Comparison of ENCODE assay signal across 10 mouse cellular contexts in genomic region chr13:55414743-55415380, GRCm38 (mm10). TPM values are rescaled to one million over a fixed set of nuclear protein-coding genes. Genes with fewer than 3 reads are reported as not detected.
DNase-seq lines count a peak whose midpoint lies in the region; ATAC-seq and TF ChIP-seq lines count a peak whose summit lies in the region.
"Had no signal": no experiment of that assay in that cellular context is flagged by ENCODE, and none has a peak within 500 bp of the region (broad histone marks: within the 10 kb centered on the region; RNA-seq: fewer than 3 reads in every experiment).

Gene Pfn3, minus strand, starts transcription at chr13:55415232.

- no peaks in the 10 kb centered on the region for H3K4me1 ChIP-seq in embryonic facial prominence, embryonic 11.5 days (ENCODE audit: control insufficient read depth, insufficient read depth, low read length)
- H3K4me1 ChIP-seq in liver, postnatal 0 days (ENCODE audit: insufficient read depth): peaks cover 7% of the 10 kb centered on the region

- no peak for TF ChIP-seq CTCF in layer of hippocampus, adult 2 months (conservative IDR thresholded peaks at IDR 0.05)
- TF ChIP-seq CTCF in liver, postnatal 0 days (IDR thresholded peaks at IDR 0.05; ENCODE audit: low read depth): no peak

- 0 out of 2 replicates have a peak, but pooled peaks have one; percentile 20 for ATAC-seq in embryonic facial prominence, embryonic 11.5 days (replicated peaks; ENCODE audit: insufficient number of reproducible peaks, low FRiP score, low TSS enrichment, low read depth)
- 0 out of 2 replicates have a peak, but pooled peaks have one; percentile 19 for ATAC-seq in liver, postnatal 0 days

- peak within 1 kb of the TSS; percentile 71 for H3K4me2 ChIP-seq in embryonic facial prominence, embryonic 11.5 days (ENCODE audit: low read depth, low read length)
- no peak within 1 kb of the TSS; the same call in 1 of the 2 replicates for H3K4me2 ChIP-seq in liver, postnatal 0 days (ENCODE audit: low read depth, low read length)

- H3K9ac ChIP-seq in embryonic facial prominence, embryonic 11.5 days (replicated peaks; ENCODE audit: low read length): peak within 1 kb of the TSS; percentile 55
- H3K9ac ChIP-seq in liver, postnatal 0 days (replicated peaks): no peak within 1 kb of the TSS

- peak within 1 kb of the TSS; percentile 36 for H3K4me3 ChIP-seq in embryonic facial prominence, embryonic 11.5 days (ENCODE audit: low read depth, low read length)
- peak within 1 kb of the TSS; percentile 51 for H3K4me3 ChIP-seq in layer of hippocampus, adult 2 months
- no peak within 1 kb of the TSS for H3K4me3 ChIP-seq in liver, postnatal 0 days (ENCODE audit: low read depth, low read length)

- H3K36me3 ChIP-seq in embryonic facial prominence, embryonic 11.5 days (replicated peaks; ENCODE audit: control insufficient read depth, insufficient read depth, low read depth, low read length): no peaks in the 10 kb centered on the region
- no peaks in the 10 kb centered on the region for H3K36me3 ChIP-seq in liver, postnatal 0 days (replicated peaks; ENCODE audit: insufficient read depth, low read length)

- TF ChIP-seq EP300 in liver, postnatal 0 days (IDR thresholded peaks at IDR 0.05; ENCODE audit: low read depth): no peak

- no peak within 1 kb of the TSS for H3K27ac ChIP-seq in embryonic facial prominence, embryonic 11.5 days (replicated peaks; ENCODE audit: low read depth, low read length)
- peak within 1 kb of the TSS; percentile 67; the same call in 1 of the 2 replicates for H3K27ac ChIP-seq in layer of hippocampus, adult 2 months
- no peak within 1 kb of the TSS for H3K27ac ChIP-seq in liver, postnatal 0 days (ENCODE audit: low read depth)

- intact Hi-C loops in heart, postnatal 14 days (cut with DNase I): no loop called here

- peak; percentile 68 to 71 for DNase-seq in cerebellum, postnatal 10 days
- DNase-seq in cerebellum, adult 11 months: no peak
- DNase-seq in embryonic facial prominence, embryonic 11.5 days (ENCODE audit: low spot score): peak; percentile 71
- DNase-seq in heart, postnatal 14 days: peak; percentile 40 to 55
- peak; percentile 70 to 74 for DNase-seq in layer of hippocampus, adult 2 months (ENCODE audit: low spot score in 2 of 2)
- peak; percentile 68 for DNase-seq in liver, postnatal 0 days
- peak; percentile 87 to 89 for DNase-seq in right cerebral cortex, adult 2 months (ENCODE audit: low spot score in 2 of 2)
- DNase-seq in thymus, postnatal 10 days (ENCODE audit: low spot score in 2 of 2): no peak

- no peaks in the 10 kb centered on the region for H3K9me3 ChIP-seq in embryonic facial prominence, embryonic 11.5 days (replicated peaks; ENCODE audit: control insufficient read depth, low read length)
- H3K9me3 ChIP-seq in liver, postnatal 0 days (ENCODE audit: low read length): no peaks in the 10 kb centered on the region

- H3K27me3 ChIP-seq in embryonic facial prominence, embryonic 11.5 days (ENCODE audit: control insufficient read depth, insufficient read depth, low read length): peaks cover 11% of the 10 kb centered on the region
- peaks cover 33% of the 10 kb centered on the region for H3K27me3 ChIP-seq in liver, postnatal 0 days (ENCODE audit: insufficient read depth, low read length)

- 6% methylated on average over 41 of the region's 41 CpGs for WGBS in embryonic facial prominence, embryonic 11.5 days
- 15% methylated on average over 41 of the region's 41 CpGs for WGBS in liver, postnatal 0 days (ENCODE audit: insufficient replicate concordance)

RNA-seq across cellular contexts. Expression of gene Pfn3, which starts in this region (rescaled TPM):
- not detected in 2 replicates for polyA plus RNA-seq in embryonic facial prominence, embryonic 11.5 days (2014; fragmentation: Nextera tagmentation; extraction: Ambion mirVana)
- not detected for total RNA-seq in heart, postnatal 14 days (2021)
- not detected for total RNA-seq in layer of hippocampus, adult 2 months (2021)
- polyA plus RNA-seq in liver, postnatal 0 days (2015; fragmentation: Nextera tagmentation; extraction: Ambion mirVana): not detected in 2 replicates
- total RNA-seq: heart, adult 18-20 months had no signal
- polyA plus RNA-seq: C2C12 had no signal

Comparison
In these comparisons a context has a peak if more than half of its experiments do, and no peak if none do; other contexts are left out.
1. DNase-seq: peak in cerebellum, postnatal 10 days (2 of 2) and right cerebral cortex, adult 2 months (2 of 2); none in cerebellum, adult 11 months (single experiment) and thymus, postnatal 10 days (0 of 2).
2. Peak in DNase-seq, ATAC-seq, H3K4me3 ChIP-seq, H3K9ac ChIP-seq and H3K4me2 ChIP-seq in embryonic facial prominence, embryonic 11.5 days; RNA of the gene not detected or under 1 TPM.
3. Peak in DNase-seq in heart, postnatal 14 days; RNA of the gene not detected or under 1 TPM.
4. Peak in DNase-seq, H3K4me3 ChIP-seq and H3K27ac ChIP-seq in layer of hippocampus, adult 2 months; RNA of the gene not detected or under 1 TPM.
5. Peak in DNase-seq and ATAC-seq in liver, postnatal 0 days; RNA of the gene not detected or under 1 TPM.